Mouse (Mus musculus): ENCODE data around the gene Eps15l1. TPM values are rescaled to one million over a fixed set of nuclear protein-coding genes. Genes with fewer than 3 reads are reported as not detected.
A peak's percentile ranks its signal among the peaks of the same experiment; 100 is the strongest.

Eps15l1 gene
- total and polyA plus RNA-seq, 3 experiments, result 19.1 to 40.8 TPM; not detected in 1

- H3K9ac ChIP-seq (ENCODE audit: control insufficient read depth, low read depth, low read length, poor library complexity, severe bottlenecking), result peak within 1 kb of the TSS; percentile 85
- H3K9me3 ChIP-seq (replicated peaks; ENCODE audit: insufficient read depth, low read length), result no peaks in the 10 kb centered on the region
- peaks cover 0 to 18% of the 10 kb centered on the region in 2 experiments; a peak in 2 of 4 replicates for H3K36me3 ChIP-seq (ENCODE audit: control insufficient read depth in 1 of 2, insufficient read depth in 2 of 2, low read length in 2 of 2)
- peaks cover 2 to 19% of the 10 kb centered on the region in 2 experiments; a peak in 3 of 4 replicates for H3K4me1 ChIP-seq (ENCODE audit: control insufficient read depth in 1 of 2, insufficient read depth in 2 of 2, low read length in 2 of 2)
- H3K27ac ChIP-seq (ENCODE audit: control insufficient read depth, low read depth, low read length), result peak within 1 kb of the TSS; percentile 68
- peak within 1 kb of the TSS; percentile 59 to 79 for H3K4me3 ChIP-seq (ENCODE audit: control insufficient read depth in 1 of 2, insufficient read depth in 1 of 2, low read depth in 2 of 2, low read length in 2 of 2)
- peak; percentile 72; the same call in 1 of the 2 replicates for TF ChIP-seq UBTF (IDR thresholded peaks at IDR 0.05; ENCODE audit: borderline replicate concordance, insufficient read depth, low read depth, low read length)
- peak; percentile 94 for TF ChIP-seq MAX (IDR thresholded peaks at IDR 0.05; ENCODE audit: low read length)
- TF ChIP-seq MXI1 (IDR thresholded peaks at IDR 0.05; ENCODE audit: low read depth, low read length), result peak; percentile 99
- TF ChIP-seq MYC (IDR thresholded peaks at IDR 0.05; ENCODE audit: low read depth, low read length), result peak; percentile 96
- TF ChIP-seq USF2 (IDR thresholded peaks at IDR 0.05; ENCODE audit: borderline replicate concordance in 1 of 2, insufficient read depth in 1 of 2, low read depth in 1 of 2, low read length in 2 of 2), result no peak
- no peak for TF ChIP-seq MYB (IDR thresholded peaks at IDR 0.05; ENCODE audit: low read depth, low read length)
- no peak for TF ChIP-seq MEF2A (IDR thresholded peaks at IDR 0.05; ENCODE audit: extremely low read depth, insufficient replicate concordance, low read depth, low read length, poor library complexity, severe bottlenecking)
- peak; percentile 69; the same call in 1 of the 2 replicates for TF ChIP-seq TCF12 (IDR thresholded peaks at IDR 0.05; ENCODE audit: low read depth, low read length)
- TF ChIP-seq KAT2A (conservative IDR thresholded peaks at IDR 0.05; ENCODE audit: low read depth, low read length), result peak; percentile 98
- no peak for TF ChIP-seq ETS1 (IDR thresholded peaks at IDR 0.05; ENCODE audit: low read depth, low read length)
- TF ChIP-seq POLR2AphosphoS2 (IDR thresholded peaks at IDR 0.05; ENCODE audit: low read length), result peak; percentile 76
- no peak for TF ChIP-seq RAD21 (IDR thresholded peaks at IDR 0.05; ENCODE audit: low read depth, low read length)
- TF ChIP-seq CTCF (IDR thresholded peaks at IDR 0.05 in 2 of 3, conservative IDR thresholded peaks at IDR 0.05 in 1 of 3; ENCODE audit: control insufficient read depth in 1 of 3, insufficient read depth in 1 of 3, low read depth in 2 of 3, low read length in 3 of 3, poor library complexity in 1 of 3, severe bottlenecking in 1 of 3), result no peak
- peak; percentile 45 for TF ChIP-seq ELF1 (IDR thresholded peaks at IDR 0.05; ENCODE audit: low read depth, low read length)
- no peak for TF ChIP-seq JUND (IDR thresholded peaks at IDR 0.05; ENCODE audit: low read depth, low read length)
- peak; percentile 97 for TF ChIP-seq HCFC1 (IDR thresholded peaks at IDR 0.05; ENCODE audit: low read depth, low read length)
- TF ChIP-seq SMC3 (IDR thresholded peaks at IDR 0.05; ENCODE audit: low read depth, low read length), result no peak
- TF ChIP-seq CHD2 (IDR thresholded peaks at IDR 0.05; ENCODE audit: low read length), result peak; percentile 76
- TF ChIP-seq ZC3H11A (IDR thresholded peaks at IDR 0.05; ENCODE audit: low read depth, low read length), result no peak
- TF ChIP-seq TBP (IDR thresholded peaks at IDR 0.05; ENCODE audit: low read depth, low read length), result peak; percentile 82
- TF ChIP-seq NELFE (IDR thresholded peaks at IDR 0.05; ENCODE audit: low read depth, low read length), result peak; percentile 88
- TF ChIP-seq CHD1 (IDR thresholded peaks at IDR 0.05; ENCODE audit: low read depth, low read length), result no peak
- TF ChIP-seq SIN3A (IDR thresholded peaks at IDR 0.05; ENCODE audit: low read length), result peak; percentile 92
- TF ChIP-seq NRF1 (IDR thresholded peaks at IDR 0.05; ENCODE audit: insufficient read depth, low read depth, low read length, poor library complexity, severe bottlenecking), result peak; percentile 53; the same call in 1 of the 2 replicates
- TF ChIP-seq MAFK (IDR thresholded peaks at IDR 0.05; ENCODE audit: borderline replicate concordance, low read depth, low read length), result no peak
- TF ChIP-seq BHLHE40 (IDR thresholded peaks at IDR 0.05; ENCODE audit: borderline replicate concordance, low read depth, low read length), result peak; percentile 96
- TF ChIP-seq ZNF384 (IDR thresholded peaks at IDR 0.05; ENCODE audit: low read depth, low read length), result no peak
- TF ChIP-seq MAZ (IDR thresholded peaks at IDR 0.05; ENCODE audit: low read depth, low read length), result no peak
- TF ChIP-seq POLR2A (IDR thresholded peaks at IDR 0.05; ENCODE audit: control insufficient read depth in 1 of 2, insufficient read depth in 1 of 2, low read depth in 1 of 2, low read length in 2 of 2, poor library complexity in 1 of 2), result peak; percentile 75 to 94; a peak in 3 of 4 replicates
- peaks cover 20% of the 10 kb centered on the region for H3K79me2 ChIP-seq (ENCODE audit: control insufficient read depth, insufficient read depth, low read length, poor library complexity)
- peak; percentile 99 for DNase-seq (ENCODE audit: low read depth, low spot score)
- no peaks in the 10 kb centered on the region for H3K27me3 ChIP-seq (ENCODE audit: control insufficient read depth in 1 of 2, insufficient read depth in 2 of 2, low read length in 2 of 2)
Measured at GRCm38 (mm10) chr8:72443338-72443993, 22.2 kb upstream of the Eps15l1 start, which contains the start of the genes Calr3 and 1700030K09Rik. TSS of gene Calr3 (minus strand) at chr8:72443870. TSS of gene 1700030K09Rik (plus strand) at chr8:72443880.
